Mouse (Mus musculus): ENCODE results near the gene Gm20917.
"Not testable (repeated sequence)": the region's sequence is repeated elsewhere in the genome, so short reads cannot be mapped to it uniquely, and the experiment has no call there.

Gene Gm20917

GRCm38 (mm10) chrY:79151022-79151421 lies at the start of gene Gm20917:
Gene Gm20917, minus strand, starts transcription at chrY:79151122.
- not testable (repeated sequence) for DNase-seq

Measured in kidney, postnatal 4 days (tissue).